ENCODE assay signal across 17 mouse cellular contexts in the genomic region with DNA sequence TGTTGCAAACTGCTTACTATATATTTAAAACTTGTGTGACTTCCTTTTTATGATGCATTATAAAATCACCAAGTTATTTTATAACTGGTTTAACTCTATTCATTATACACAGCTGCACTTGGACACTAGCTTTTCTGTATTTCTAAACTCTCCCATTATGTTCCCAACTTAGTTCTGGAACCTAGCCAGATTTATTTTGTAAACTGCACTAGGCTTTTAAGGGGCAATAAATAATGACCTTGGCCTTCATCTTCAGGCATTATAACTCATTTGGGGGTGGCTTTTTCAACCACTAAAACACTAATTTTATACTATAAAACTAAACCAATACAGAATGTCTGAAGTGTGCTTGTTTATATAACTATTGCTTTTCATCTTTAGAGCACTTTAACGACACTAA. TPM values are rescaled to one million over a fixed set of nuclear protein-coding genes. Genes with fewer than 3 reads are reported as not detected.
"Had no signal": no experiment of that assay in that cellular context is flagged by ENCODE, and none has a peak within 500 bp of the region (broad histone marks: within the 10 kb centered on the region; RNA-seq: fewer than 3 reads in every experiment).

No protein-coding gene starts in this region.

- H3K27ac ChIP-seq: left cerebral cortex, adult 2 months; limb, embryonic 13.5 days; liver, embryonic 14.5 days; midbrain, embryonic 10.5 days; neural tube, embryonic 12.5 days; stomach, postnatal 0 days had no signal

- ATAC-seq: lung, postnatal 0 days had no signal

- H3K4me3 ChIP-seq: left cerebral cortex, adult 2 months; limb, embryonic 13.5 days; midbrain, embryonic 10.5 days; myocyte; neural tube, embryonic 12.5 days had no signal

- H3K4me2 ChIP-seq: limb, embryonic 13.5 days; neural tube, embryonic 12.5 days had no signal

- H3K4me1 ChIP-seq: midbrain, embryonic 10.5 days; neural tube, embryonic 12.5 days had no signal

- H3K36me3 ChIP-seq: limb, embryonic 13.5 days; midbrain, embryonic 10.5 days; neural tube, embryonic 12.5 days had no signal

- H3K9ac ChIP-seq: limb, embryonic 13.5 days; liver, embryonic 14.5 days; neural tube, embryonic 12.5 days had no signal

- H3K9me3 ChIP-seq: midbrain, embryonic 10.5 days; neural tube, embryonic 12.5 days had no signal

- DNase-seq: kidney, adult 11 months; kidney, postnatal 10 days; lung, adult 18-20 months; lung, postnatal 4 days; right cerebral cortex, adult 18-20 months; right cerebral cortex, postnatal 25 days; thymus, postnatal 4 days had no signal

- H3K27me3 ChIP-seq: neural tube, embryonic 12.5 days had no signal

RNA-seq across cellular contexts. Expression of gene Tll1, which starts 8.8 kb away (rescaled TPM):
- total RNA-seq: megakaryocyte, adult 5-6 weeks had no signal
- polyA plus RNA-seq: liver, adult 2 months had no signal
